Mouse (Mus musculus) olfactory bulb, adult 2 months (tissue): Measurements from ENCODE around the gene Slc44a3. TPM values are rescaled to one million over a fixed set of nuclear protein-coding genes. Genes with fewer than 3 reads are reported as not detected.

Experiments used
- H3K27ac ChIP-seq: fragments of 200-500 bp; 2 replicates; pipeline ENCODE4 v1.5.1; 2012; ENCODE audit warnings: low read depth, low read length; ENCODE audit not compliant: insufficient read depth
- H3K4me1 ChIP-seq: fragments of 200-500 bp; 2 replicates; pipeline ENCODE4 v1.6.1; 2012; ENCODE audit warnings: low read length; ENCODE audit not compliant: control insufficient read depth, insufficient read depth
- H3K4me3 ChIP-seq: fragments of 200-500 bp; 2 replicates; pipeline ENCODE4 v1.5.1; 2012; ENCODE audit warnings: mild to moderate bottlenecking, low read depth, low read length, moderate library complexity; ENCODE audit not compliant: insufficient read depth
- CTCF ChIP-seq: fragments of 200-500 bp; IDR thresholded peaks from 2 replicates; pipeline ENCODE4 v1.5.1; 2012; ENCODE audit warnings: low read depth, mild to moderate bottlenecking, low read length, moderate library complexity; ENCODE audit not compliant: insufficient read depth
- POLR2A ChIP-seq: fragments of 200-500 bp; IDR thresholded peaks from 2 replicates; pipeline ENCODE4 v1.6.1; 2012; ENCODE audit warnings: mild to moderate bottlenecking, low read depth, low read length, moderate library complexity; ENCODE audit not compliant: insufficient read depth
- WGBS: fragments of 180-500 bp; shearing (Covaris S2); methylation state at CpG from one replicate; pipeline ENCODE4 v1.1.7; 2018; 5-methylcytosine and 5-hydroxymethylcytosine counted together
- polyA plus RNA-seq: library from polyadenylated mRNA; stranded (reverse); fragments of >200 nt; gene quantifications from 2 replicates; pipeline ENCODE4 v1.2.4, GENCODE M21; 2012; ENCODE audit warnings: low replicate concordance; ENCODE audit not compliant: missing spikeins, insufficient read depth, insufficient read length

Slc44a3 gene
- polyA plus RNA-seq = not detected in 2 replicates

- TF ChIP-seq POLR2A (no peak), CTCF (no peak)
- peaks cover 6% of the 10 kb centered on the region; the same call in 1 of the 2 replicates for H3K4me1 ChIP-seq
- WGBS = 13% methylated on average over 24 of the region's 24 CpGs
- H3K27ac ChIP-seq = no peak within 1 kb of the TSS
- no peak within 1 kb of the TSS for H3K4me3 ChIP-seq
Measured at GRCm38 (mm10) chr3:121532176-121532575, at the start of gene Slc44a3. Slc44a3 (minus strand) TSS chr3:121532404.

DNA sequence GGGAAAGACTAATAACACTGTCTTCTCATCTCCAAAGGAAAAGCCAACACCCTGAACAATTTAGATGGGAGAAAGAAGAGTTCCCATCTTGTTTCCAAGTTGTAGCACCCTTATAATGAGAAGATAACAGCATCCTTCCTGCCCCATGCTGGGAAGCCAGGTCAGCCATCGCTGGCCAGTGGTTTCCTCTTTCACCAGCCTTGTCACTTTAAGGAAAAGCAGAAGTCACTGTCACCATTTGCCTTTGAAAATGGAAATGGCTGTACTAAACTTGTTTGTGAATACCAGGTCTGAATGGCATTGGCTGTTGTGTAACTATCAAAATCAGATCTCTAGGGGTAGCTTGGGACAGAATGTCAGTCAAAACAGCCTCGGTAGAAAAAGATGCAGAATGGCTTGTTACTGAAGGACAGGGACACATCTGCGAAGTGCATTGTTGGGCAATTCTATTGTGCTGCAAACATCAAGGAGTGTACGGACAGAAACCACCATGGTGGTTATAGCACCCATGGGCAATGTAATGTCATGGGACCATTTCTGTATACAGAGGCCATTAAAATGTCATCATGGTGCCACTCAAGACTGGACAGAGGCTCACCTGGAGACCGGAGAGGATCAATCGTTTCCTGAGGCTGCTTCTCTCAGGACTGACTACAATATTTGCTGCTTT, 47.8 kb upstream of the Slc44a3 start:
- no peak overlapping the region for H3K4me3 ChIP-seq
- WGBS = 88% methylated on average over 6 of the region's 6 CpGs
- TF ChIP-seq POLR2A = no peak
- TF ChIP-seq CTCF = no peak
- H3K4me1 ChIP-seq = peaks cover 2% of the 10 kb centered on the region; the same call in 1 of the 2 replicates
- no peak overlapping the region for H3K27ac ChIP-seq

DNA sequence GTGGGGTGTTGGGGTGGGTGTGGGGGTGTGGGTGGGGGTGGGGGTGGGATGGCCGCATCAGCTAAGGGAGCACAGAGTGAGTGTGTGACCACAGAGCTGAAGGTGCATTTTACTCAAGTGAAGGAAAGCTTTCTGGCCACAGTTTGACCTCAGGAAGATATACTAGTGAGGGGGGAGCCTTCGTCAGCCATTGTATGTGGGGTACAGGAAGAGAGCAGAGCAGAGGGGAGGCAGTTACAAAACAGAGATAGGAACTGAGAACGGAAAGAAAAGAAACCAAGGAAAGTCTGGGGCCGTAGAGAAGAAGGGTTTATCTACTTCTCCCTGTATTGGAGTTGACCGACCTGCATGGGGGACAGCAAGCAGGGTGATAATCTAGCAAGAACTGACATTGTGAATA, 47.2 kb upstream of the Slc44a3 start:
- Histone ChIP-seq H3K27ac (no peak overlapping the region), H3K4me3 (no peak overlapping the region), H3K4me1 (peaks cover 2% of the 10 kb centered on the region; the same call in 1 of the 2 replicates)
- WGBS = 94% methylated on average over 5 of the region's 5 CpGs
- TF ChIP-seq POLR2A (no peak), CTCF (no peak)

- peaks cover 2% of the 10 kb centered on the region; the same call in 1 of the 2 replicates for H3K4me1 ChIP-seq
- H3K4me3 ChIP-seq = no peak overlapping the region
- TF ChIP-seq CTCF (no peak), POLR2A (no peak)
- WGBS = 52% methylated on average over 4 of the region's 5 CpGs
- H3K27ac ChIP-seq = no peak overlapping the region
Measured at GRCm38 (mm10) chr3:121578706-121579105, 46.5 kb upstream of the Slc44a3 start.

GRCm38 (mm10) chr3:121577641-121578040, 45.4 kb upstream of the Slc44a3 start:
- peaks cover 2% of the 10 kb centered on the region; the same call in 1 of the 2 replicates for H3K4me1 ChIP-seq
- no peak for TF ChIP-seq CTCF
- TF ChIP-seq POLR2A = no peak
- no peak overlapping the region for H3K27ac ChIP-seq
- no peak overlapping the region for H3K4me3 ChIP-seq
- 95% methylated on average over 5 of the region's 5 CpGs for WGBS

GRCm38 (mm10) chr3:121577032-121577591, 44.9 kb upstream of the Slc44a3 start:
- Histone ChIP-seq H3K4me3 (no peak overlapping the region), H3K4me1 (peaks cover 2% of the 10 kb centered on the region; the same call in 1 of the 2 replicates), H3K27ac (no peak overlapping the region)
- 50% methylated on average over 10 of the region's 10 CpGs for WGBS
- TF ChIP-seq POLR2A = no peak
- TF ChIP-seq CTCF = no peak

DNA sequence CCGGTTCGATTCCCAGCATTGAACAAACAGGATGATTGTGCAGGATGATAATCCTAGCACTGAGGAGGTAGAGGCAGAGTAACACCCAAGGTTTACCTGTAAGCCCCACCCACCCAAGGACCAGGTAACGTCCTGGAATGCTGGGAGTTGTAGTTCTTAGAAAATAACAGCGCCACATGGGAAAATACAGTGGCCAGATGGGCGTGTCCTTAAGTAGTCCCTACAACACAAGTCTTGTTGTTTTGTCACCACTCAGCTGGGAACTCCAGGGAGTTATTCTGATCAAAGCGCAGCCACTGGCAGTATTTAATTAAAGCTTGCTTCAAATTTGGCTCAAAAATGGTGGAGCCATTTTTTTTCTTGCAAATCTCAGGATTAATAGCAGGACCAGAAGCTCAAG, 44.2 kb upstream of the Slc44a3 start:
- Histone ChIP-seq H3K4me3 (no peak overlapping the region), H3K27ac (no peak overlapping the region), H3K4me1 (peaks cover 2% of the 10 kb centered on the region; the same call in 1 of the 2 replicates)
- TF ChIP-seq CTCF = no peak
- TF ChIP-seq POLR2A = no peak
- WGBS = 46% methylated on average over 6 of the region's 6 CpGs

- no peak overlapping the region for H3K27ac ChIP-seq
- no peak overlapping the region for H3K4me3 ChIP-seq
- WGBS = 83% methylated on average over 4 of the region's 4 CpGs
- TF ChIP-seq POLR2A = no peak
- TF ChIP-seq CTCF = no peak
- peaks cover 2% of the 10 kb centered on the region; the same call in 1 of the 2 replicates for H3K4me1 ChIP-seq
Measured at GRCm38 (mm10) chr3:121574386-121574785, 42.2 kb upstream of the Slc44a3 start.

DNA sequence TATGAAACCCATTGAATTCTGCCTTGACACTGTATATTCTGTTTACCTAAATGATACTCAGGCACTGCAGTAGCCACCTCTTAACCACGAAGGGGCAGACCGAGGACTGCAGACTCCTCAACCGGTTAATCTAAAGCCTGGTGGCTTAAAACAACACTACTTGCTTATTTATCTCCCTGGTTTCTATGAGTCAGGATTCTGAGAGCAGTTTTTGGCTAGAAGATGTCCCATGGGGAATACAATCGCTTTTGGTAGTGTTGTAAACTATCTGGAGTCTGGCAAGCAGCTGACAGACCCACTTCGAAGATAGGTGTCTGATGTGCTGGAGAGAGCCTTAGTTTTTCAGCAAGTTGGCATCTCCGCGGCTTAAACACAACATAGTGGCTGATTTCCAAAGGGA, 41.7 kb upstream of the Slc44a3 start:
- WGBS = 86% methylated on average over 7 of the region's 7 CpGs
- TF ChIP-seq CTCF (no peak), POLR2A (no peak)

More for the DNA sequence above, 41.7 kb upstream of the Slc44a3 start:
- Histone ChIP-seq H3K27ac (no peak overlapping the region), H3K4me1 (peaks cover 2% of the 10 kb centered on the region; the same call in 1 of the 2 replicates), H3K4me3 (no peak overlapping the region)
